Mouse (Mus musculus) thymus, adult 2 months (tissue): ENCODE measurements around the gene Hipk4. TPM values are rescaled to one million over a fixed set of nuclear protein-coding genes. Genes with fewer than 3 reads are reported as not detected.
A peak's percentile ranks its signal among the peaks of the same experiment; 100 is the strongest.

Source experiments
- DNase-seq: peaks from one replicate; pipeline ENCODE4 v3.0.0; 2021
- H3K27ac ChIP-seq: fragments of 200-500 bp; 2 replicates; pipeline ENCODE4 v1.5.1; 2012; ENCODE audit warnings: low read length, control low read depth; ENCODE audit not compliant: control insufficient read depth, insufficient read depth
- H3K27me3 ChIP-seq: fragments of 200-500 bp; 2 replicates; pipeline ENCODE4 v1.6.1; 2012; ENCODE audit warnings: mild to moderate bottlenecking, low read length, moderate library complexity, mixed read lengths; ENCODE audit not compliant: control insufficient read depth, insufficient read depth
- H3K36me3 ChIP-seq: fragments of 200-500 bp; 2 replicates; pipeline ENCODE4 v1.6.1; 2012; ENCODE audit warnings: mild to moderate bottlenecking, low read length, moderate library complexity; ENCODE audit not compliant: control insufficient read depth, insufficient read depth
- H3K4me1 ChIP-seq: fragments of 200-500 bp; replicated peaks from 2 replicates; pipeline ENCODE4 v1.6.1; 2012; ENCODE audit warnings: low read length; ENCODE audit not compliant: control insufficient read depth, insufficient read depth
- H3K4me3 ChIP-seq: fragments of 200-500 bp; 2 replicates; pipeline ENCODE4 v1.5.1; 2012; ENCODE audit warnings: mild to moderate bottlenecking, low read length, control low read depth, moderate library complexity; ENCODE audit not compliant: control insufficient read depth, insufficient read depth
- CTCF ChIP-seq: fragments of 200-500 bp; IDR thresholded peaks from 2 replicates; pipeline ENCODE4 v1.5.1; 2012; ENCODE audit warnings: mild to moderate bottlenecking, control low read depth, low read length, moderate library complexity, borderline replicate concordance; ENCODE audit not compliant: control insufficient read depth, poor library complexity, insufficient read depth; ENCODE audit errors: extremely low read depth
- POLR2A ChIP-seq: fragments of 200-500 bp; IDR thresholded peaks from 2 replicates; pipeline ENCODE4 v1.6.1; 2012; ENCODE audit warnings: mild to moderate bottlenecking, low read length, control low read depth, moderate library complexity; ENCODE audit not compliant: control insufficient read depth, poor library complexity, insufficient read depth; ENCODE audit errors: extremely low read depth
- WGBS: fragments of 180-500 bp; shearing (Covaris S2); methylation state at CpG from one replicate; pipeline ENCODE4 v1.1.7; 2018; 5-methylcytosine and 5-hydroxymethylcytosine counted together
- polyA plus RNA-seq: library from polyadenylated mRNA; depleted of rRNA; stranded (reverse); fragments of >200 nt; gene quantifications from 2 replicates; pipeline ENCODE4 v1.2.3, GENCODE M21; 2012; rRNA removed

Gene Hipk4
- polyA plus RNA-seq, result 1.1 and 1.3 TPM in 2 replicates

DNA sequence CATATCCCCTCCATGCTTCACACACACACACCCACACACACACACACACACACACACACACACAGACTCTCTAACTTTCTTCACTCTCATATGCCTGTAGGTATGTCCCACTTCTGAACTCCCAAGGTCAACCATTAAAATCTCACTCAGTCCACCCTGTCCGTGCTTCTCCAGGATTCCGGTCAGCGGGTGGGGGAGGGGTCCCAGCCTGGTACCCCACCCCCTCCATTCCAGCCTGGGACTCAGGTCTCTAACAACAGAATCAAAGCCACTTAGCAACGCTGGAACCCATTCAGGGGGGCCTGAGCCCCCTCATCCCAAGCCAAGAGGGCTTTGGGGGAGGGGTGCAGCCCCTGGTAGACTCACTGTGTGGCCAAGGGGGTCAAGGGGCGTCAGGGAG lies at the start of gene Hipk4:
Gene Hipk4 (plus strand): TSS at position 301 of the 400 bp plus-strand sequence.
- WGBS, result 93% methylated on average over 5 of the region's 5 CpGs
- Histone ChIP-seq H3K27me3 (no peaks in the 10 kb centered on the region), H3K4me1 (no peaks in the 10 kb centered on the region), H3K4me3 (no peak within 1 kb of the TSS), H3K36me3 (no peaks in the 10 kb centered on the region), H3K27ac (no peak within 1 kb of the TSS)
- no peak for TF ChIP-seq CTCF
- no peak for TF ChIP-seq POLR2A
- no peak for DNase-seq

DNA sequence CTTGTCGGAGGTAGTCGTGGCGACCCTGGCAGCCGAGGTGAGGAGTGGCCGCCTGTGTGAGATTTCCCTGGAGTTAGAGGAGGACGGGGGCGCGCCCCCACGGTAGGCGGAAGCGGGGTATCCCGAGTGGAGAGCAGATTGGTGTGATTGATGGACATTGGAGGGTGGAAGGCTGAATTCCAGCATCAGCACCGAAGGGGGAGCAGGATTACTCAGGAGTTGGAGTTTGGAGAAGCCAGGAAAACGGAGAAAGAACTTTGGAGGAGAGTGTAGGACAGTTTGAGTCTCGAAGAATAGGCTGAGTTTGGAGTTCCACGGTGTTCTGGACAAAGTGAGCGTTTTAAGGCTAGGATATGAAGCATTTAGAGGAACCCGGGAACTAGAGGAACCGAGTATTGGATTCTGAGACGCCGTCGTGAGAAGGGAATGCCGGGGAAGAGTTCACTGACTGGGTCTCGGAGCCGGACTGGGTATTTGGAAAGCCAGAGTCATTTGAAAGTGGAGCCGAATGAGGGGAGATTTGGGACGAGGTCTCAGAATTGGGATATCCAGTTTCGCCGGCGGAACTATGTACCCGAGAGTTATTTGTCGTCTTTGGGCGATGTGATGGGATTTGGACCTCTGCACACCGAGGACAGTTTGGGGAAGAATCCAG lies 49.1 kb upstream of the Hipk4 start:
- Histone ChIP-seq H3K4me1 (no peaks in the 10 kb centered on the region), H3K36me3 (peaks cover 9% of the 10 kb centered on the region; the same call in 1 of the 2 replicates), H3K4me3 (peak overlapping the region; percentile 57), H3K27ac (peak overlapping the region; percentile 77), H3K27me3 (no peaks in the 10 kb centered on the region)
- DNase-seq, result no peak
- TF ChIP-seq POLR2A, result no peak
- TF ChIP-seq CTCF, result no peak
- under 1% methylated on average over 34 of the region's 34 CpGs for WGBS

- H3K4me1 ChIP-seq, result no peaks in the 10 kb centered on the region
Measured at GRCm38 (mm10) chr7:27474490-27474954, 48.5 kb upstream of the Hipk4 start.

DNA sequence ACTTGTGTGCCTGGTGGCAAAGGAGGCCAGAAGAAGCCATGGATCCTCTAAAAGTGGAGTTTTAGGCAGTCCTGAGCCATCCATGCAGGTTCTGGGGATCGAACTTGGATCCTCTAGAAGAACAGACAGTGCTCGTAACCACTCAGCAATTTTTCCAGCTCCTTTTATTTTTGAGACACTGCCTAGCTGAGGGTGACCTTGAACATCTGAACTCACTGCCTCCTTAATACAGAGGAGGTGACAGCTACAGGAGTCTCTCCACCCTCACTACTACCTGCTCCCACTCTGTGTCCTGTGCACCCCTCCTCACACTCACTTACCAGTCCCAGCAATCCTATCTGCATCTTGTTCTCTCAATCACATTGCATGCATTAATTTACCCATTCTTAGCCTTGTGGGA lies 47.5 kb upstream of the Hipk4 start:
- Histone ChIP-seq H3K27ac (no peak overlapping the region), H3K27me3 (no peaks in the 10 kb centered on the region), H3K36me3 (peaks cover 9% of the 10 kb centered on the region; the same call in 1 of the 2 replicates), H3K4me3 (no peak overlapping the region), H3K4me1 (no peaks in the 10 kb centered on the region)
- 98% methylated on average over 2 of the region's 2 CpGs for WGBS
- DNase-seq, result no peak
- TF ChIP-seq POLR2A, result no peak
- TF ChIP-seq CTCF, result no peak

More at GRCm38 (mm10) chr7:27474490-27474954, 48.5 kb upstream of the Hipk4 start:
- WGBS, result under 1% methylated on average over 23 of the region's 23 CpGs
- TF ChIP-seq CTCF (peak; percentile 42; the same call in 1 of the 2 replicates), POLR2A (no peak)
- peak overlapping the region; percentile 77 for H3K27ac ChIP-seq
- H3K4me3 ChIP-seq, result peak overlapping the region; percentile 57
- peaks cover 9% of the 10 kb centered on the region; the same call in 1 of the 2 replicates for H3K36me3 ChIP-seq
- DNase-seq, result peak; percentile 93
- H3K27me3 ChIP-seq, result no peaks in the 10 kb centered on the region

DNA sequence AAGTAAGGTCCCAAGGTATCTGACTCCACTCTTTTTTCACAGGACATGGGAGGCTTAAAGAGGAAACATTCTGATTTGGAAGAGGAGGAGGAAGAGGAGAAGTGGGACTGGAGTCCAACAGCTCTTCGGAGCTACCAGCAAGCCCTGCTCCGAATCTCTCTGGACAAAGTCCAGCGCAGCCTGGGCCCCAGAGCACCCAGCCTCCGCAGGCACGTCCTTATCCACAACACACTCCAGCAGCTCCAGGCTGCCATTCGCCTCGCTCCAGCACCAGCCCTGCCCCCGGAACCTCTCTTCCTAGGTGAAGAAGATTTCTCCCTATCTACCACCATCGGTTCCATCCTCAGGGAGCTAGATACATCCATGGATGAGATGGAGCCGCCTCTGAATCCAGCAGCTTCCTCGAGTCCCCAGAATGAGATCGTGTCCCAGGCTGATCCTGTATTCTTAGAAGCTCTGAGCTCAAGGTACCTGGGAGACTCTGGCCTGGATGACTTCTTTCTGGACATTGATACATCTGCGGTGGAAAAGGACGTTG lies 46.9 kb upstream of the Hipk4 start:
- no peak for DNase-seq
- H3K27me3 ChIP-seq, result no peaks in the 10 kb centered on the region
- H3K4me1 ChIP-seq, result no peaks in the 10 kb centered on the region
- H3K36me3 ChIP-seq, result peaks cover 9% of the 10 kb centered on the region; the same call in 1 of the 2 replicates
- H3K27ac ChIP-seq, result no peak overlapping the region
- H3K4me3 ChIP-seq, result no peak overlapping the region
- 96% methylated on average over 14 of the region's 14 CpGs for WGBS
- TF ChIP-seq POLR2A (no peak), CTCF (no peak)

GRCm38 (mm10) chr7:27478561-27478960 lies 44.5 kb upstream of the Hipk4 start:
- 74% methylated on average over 7 of the region's 7 CpGs for WGBS
- peaks cover 9% of the 10 kb centered on the region; the same call in 1 of the 2 replicates for H3K36me3 ChIP-seq
- no peaks in the 10 kb centered on the region for H3K27me3 ChIP-seq
- no peak overlapping the region for H3K27ac ChIP-seq
- no peak for DNase-seq
- no peak overlapping the region for H3K4me3 ChIP-seq
- H3K4me1 ChIP-seq, result peaks cover 2% of the 10 kb centered on the region; the same call in 1 of the 2 replicates
- no peak for TF ChIP-seq CTCF
- TF ChIP-seq POLR2A, result no peak

DNA sequence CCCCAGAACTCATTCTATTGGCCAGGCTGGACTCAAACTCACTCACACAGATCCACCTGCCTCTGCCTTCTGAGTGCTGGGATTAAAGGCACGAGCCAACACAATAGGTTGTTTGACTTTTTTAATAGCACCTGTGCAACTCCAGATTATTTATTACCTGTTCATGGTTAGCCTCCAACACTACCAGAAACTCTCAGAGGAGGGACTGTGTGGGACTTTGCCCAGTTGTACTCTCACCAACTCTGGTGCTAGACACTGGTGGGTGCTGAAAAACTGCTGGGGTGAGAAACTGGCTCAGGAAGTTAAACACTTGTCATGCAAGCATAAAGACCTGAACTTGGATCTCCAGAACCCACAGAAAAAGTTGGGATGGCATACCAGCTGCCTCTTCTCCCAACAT lies 43.3 kb upstream of the Hipk4 start:
- H3K27ac ChIP-seq, result no peak overlapping the region
- WGBS, result 90% methylated on average over 1 of the region's 1 CpGs
- no peak for TF ChIP-seq CTCF
- no peak for TF ChIP-seq POLR2A

More for the DNA sequence above, 43.3 kb upstream of the Hipk4 start:
- H3K4me1 ChIP-seq, result peaks cover 2% of the 10 kb centered on the region; the same call in 1 of the 2 replicates
- no peaks in the 10 kb centered on the region for H3K27me3 ChIP-seq
- DNase-seq, result no peak
- peaks cover 9% of the 10 kb centered on the region; the same call in 1 of the 2 replicates for H3K36me3 ChIP-seq
- H3K4me3 ChIP-seq, result no peak overlapping the region
